Mouse (Mus musculus): ENCODE data around the gene Crhr1. TPM values are rescaled to one million over a fixed set of nuclear protein-coding genes. Genes with fewer than 3 reads are reported as not detected.
"Not testable (repeated sequence)": the region's sequence is repeated elsewhere in the genome, so short reads cannot be mapped to it uniquely, and the experiment has no call there.

The Crhr1 gene
- polyA plus RNA-seq, 1 experiment, result 0.24 TPM

DNA sequence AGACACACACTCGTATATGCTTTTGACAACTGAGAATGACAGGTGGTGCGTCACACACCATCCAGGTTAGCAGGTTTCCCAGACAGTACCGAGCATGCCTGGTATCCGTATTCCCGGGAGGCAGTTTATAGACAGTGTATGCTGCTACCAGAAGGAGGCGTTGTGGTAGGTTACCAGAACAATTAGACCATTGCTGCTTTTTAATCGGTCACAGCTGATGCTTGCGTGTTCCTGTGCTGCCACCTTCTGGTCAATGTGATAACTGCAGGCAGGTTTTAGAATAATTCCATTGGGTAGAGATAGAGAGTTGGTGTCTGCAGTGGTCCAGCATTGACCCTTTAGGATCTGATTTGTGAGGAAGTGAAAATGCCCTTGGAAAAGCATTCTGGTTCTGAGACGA, 63.1 kb downstream of the Crhr1 start:
- no peaks in the 10 kb centered on the region for H3K4me1 ChIP-seq (replicated peaks; ENCODE audit: control insufficient read depth, insufficient read depth, low read length)
- no peak overlapping the region for H3K27ac ChIP-seq (ENCODE audit: control insufficient read depth, insufficient read depth, low read length)
- H3K4me3 ChIP-seq (ENCODE audit: control insufficient read depth, insufficient read depth, low read length), result no peak overlapping the region
- H3K36me3 ChIP-seq (ENCODE audit: control insufficient read depth, insufficient read depth, low read length), result no peaks in the 10 kb centered on the region
- H3K27me3 ChIP-seq (ENCODE audit: control insufficient read depth, insufficient read depth, low read length), result no peaks in the 10 kb centered on the region
- peak; percentile 66 for DNase-seq
- TF ChIP-seq POLR2A (IDR thresholded peaks at IDR 0.05; ENCODE audit: control insufficient read depth, extremely low read depth, insufficient read depth, low read length, poor library complexity) (no peak), CTCF (IDR thresholded peaks at IDR 0.05; ENCODE audit: borderline replicate concordance, control insufficient read depth, extremely low read depth, insufficient read depth, low read length, poor library complexity) (no peak)
- 16% methylated on average over 9 of the region's 9 CpGs for WGBS

DNA sequence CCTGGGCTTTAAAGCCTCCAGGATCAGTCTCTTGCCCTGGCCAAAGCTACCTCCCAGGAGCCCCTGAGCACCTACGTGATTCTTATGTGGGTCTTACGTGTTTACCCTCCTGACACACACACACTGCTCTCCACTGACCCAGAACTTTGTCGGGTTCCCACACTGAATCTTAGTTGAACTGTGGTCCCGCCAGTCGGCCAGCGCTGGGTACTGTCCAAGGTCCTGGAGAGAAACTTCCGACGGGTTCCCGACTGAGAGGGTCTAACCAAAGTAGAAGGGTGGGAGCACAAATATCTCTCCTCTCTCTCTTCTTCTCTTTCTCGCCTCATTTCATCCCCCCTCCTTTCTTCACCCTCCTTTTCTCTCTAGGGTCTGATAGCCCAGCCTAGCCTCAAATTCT, 65.2 kb downstream of the Crhr1 start:
- H3K27me3 ChIP-seq (ENCODE audit: control insufficient read depth, insufficient read depth, low read length), result no peaks in the 10 kb centered on the region
- no peak overlapping the region for H3K4me3 ChIP-seq (ENCODE audit: control insufficient read depth, insufficient read depth, low read length)
- no peaks in the 10 kb centered on the region for H3K4me1 ChIP-seq (replicated peaks; ENCODE audit: control insufficient read depth, insufficient read depth, low read length)
- TF ChIP-seq POLR2A (IDR thresholded peaks at IDR 0.05; ENCODE audit: control insufficient read depth, extremely low read depth, insufficient read depth, low read length, poor library complexity), result no peak
- no peak for TF ChIP-seq CTCF (IDR thresholded peaks at IDR 0.05; ENCODE audit: borderline replicate concordance, control insufficient read depth, extremely low read depth, insufficient read depth, low read length, poor library complexity)
- DNase-seq, result no peak
- no peaks in the 10 kb centered on the region for H3K36me3 ChIP-seq (ENCODE audit: control insufficient read depth, insufficient read depth, low read length)
- 9% methylated on average over 10 of the region's 10 CpGs for WGBS
- H3K27ac ChIP-seq (ENCODE audit: control insufficient read depth, insufficient read depth, low read length), result no peak overlapping the region

DNA sequence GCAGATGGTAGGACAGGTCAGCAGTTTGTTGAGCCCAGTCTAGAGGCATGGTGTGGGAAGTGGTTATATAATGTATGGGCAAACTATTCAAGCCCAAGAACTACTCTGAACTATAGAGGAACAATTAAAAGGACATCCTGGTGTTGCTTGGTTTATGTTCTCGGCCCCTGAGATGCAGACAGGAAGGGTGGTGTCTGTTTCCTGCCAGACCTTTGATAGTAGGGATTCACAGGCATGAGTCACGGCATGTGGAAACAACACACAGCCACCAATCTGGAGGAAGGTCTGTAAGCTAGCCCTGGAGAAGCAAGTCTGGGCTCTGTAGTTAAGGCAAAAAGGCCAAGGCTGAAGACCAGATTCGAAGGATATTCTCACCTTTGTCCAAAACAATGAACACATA, 70.6 kb downstream of the Crhr1 start:
- no peaks in the 10 kb centered on the region for H3K27me3 ChIP-seq (ENCODE audit: control insufficient read depth, insufficient read depth, low read length)
- 52% methylated on average over 3 of the region's 3 CpGs for WGBS
- no peak for TF ChIP-seq CTCF (IDR thresholded peaks at IDR 0.05; ENCODE audit: borderline replicate concordance, control insufficient read depth, extremely low read depth, insufficient read depth, low read length, poor library complexity)
- no peak for TF ChIP-seq POLR2A (IDR thresholded peaks at IDR 0.05; ENCODE audit: control insufficient read depth, extremely low read depth, insufficient read depth, low read length, poor library complexity)
- H3K36me3 ChIP-seq (ENCODE audit: control insufficient read depth, insufficient read depth, low read length), result no peaks in the 10 kb centered on the region
- H3K4me1 ChIP-seq (replicated peaks; ENCODE audit: control insufficient read depth, insufficient read depth, low read length), result no peaks in the 10 kb centered on the region
- no peak overlapping the region for H3K27ac ChIP-seq (ENCODE audit: control insufficient read depth, insufficient read depth, low read length)
- no peak for DNase-seq
- no peak overlapping the region for H3K4me3 ChIP-seq (ENCODE audit: control insufficient read depth, insufficient read depth, low read length)

DNA sequence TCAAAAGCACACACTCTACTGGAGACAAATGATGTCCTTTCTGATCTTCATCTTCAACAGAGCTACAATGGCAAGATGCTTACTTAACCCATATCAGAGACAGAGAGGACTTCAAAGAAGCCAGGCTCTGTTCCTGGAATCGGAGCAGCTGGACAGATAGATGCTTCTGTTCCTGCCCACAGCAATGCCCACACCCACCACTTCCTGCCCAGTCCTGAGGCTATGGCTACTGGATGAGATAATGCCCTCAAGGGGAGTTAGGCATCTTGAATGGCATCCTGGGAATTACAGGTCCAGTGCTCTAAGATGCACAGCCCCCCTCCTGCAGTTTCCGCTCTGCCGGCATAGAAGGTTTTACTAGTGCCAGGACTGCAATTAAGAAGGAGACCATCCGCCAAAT, 73.9 kb downstream of the Crhr1 start:
- WGBS, result 67% methylated on average over 4 of the region's 4 CpGs
- Histone ChIP-seq H3K27me3 (ENCODE audit: control insufficient read depth, insufficient read depth, low read length) (no peaks in the 10 kb centered on the region), H3K4me3 (ENCODE audit: control insufficient read depth, insufficient read depth, low read length) (no peak overlapping the region), H3K36me3 (ENCODE audit: control insufficient read depth, insufficient read depth, low read length) (no peaks in the 10 kb centered on the region), H3K4me1 (replicated peaks; ENCODE audit: control insufficient read depth, insufficient read depth, low read length) (no peaks in the 10 kb centered on the region), H3K27ac (ENCODE audit: control insufficient read depth, insufficient read depth, low read length) (no peak overlapping the region)
- no peak for DNase-seq
- TF ChIP-seq CTCF (IDR thresholded peaks at IDR 0.05; ENCODE audit: borderline replicate concordance, control insufficient read depth, extremely low read depth, insufficient read depth, low read length, poor library complexity) (no peak), POLR2A (IDR thresholded peaks at IDR 0.05; ENCODE audit: control insufficient read depth, extremely low read depth, insufficient read depth, low read length, poor library complexity) (no peak)

DNA sequence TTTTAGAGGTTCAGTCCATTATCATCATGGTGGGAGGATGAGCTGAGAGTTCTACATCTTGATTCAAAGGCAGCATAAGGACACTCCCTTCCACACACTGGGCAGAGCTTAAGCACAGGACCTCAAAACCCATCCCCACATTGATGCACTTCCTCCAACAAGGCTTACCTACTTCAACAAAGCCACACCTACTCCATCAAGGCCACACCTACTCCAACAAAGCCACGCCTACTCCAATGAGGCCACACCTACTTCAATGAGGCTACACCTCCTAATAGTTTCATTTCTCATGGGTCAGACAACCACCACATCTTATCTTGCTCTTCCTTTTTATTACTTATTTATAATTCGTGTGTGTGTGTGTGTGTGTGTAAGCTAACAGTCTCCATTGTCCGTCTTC, 76.4 kb downstream of the Crhr1 start:
- no peaks in the 10 kb centered on the region for H3K27me3 ChIP-seq (ENCODE audit: control insufficient read depth, insufficient read depth, low read length)
- DNase-seq, result no peak
- H3K36me3 ChIP-seq (ENCODE audit: control insufficient read depth, insufficient read depth, low read length), result no peaks in the 10 kb centered on the region
- no peak overlapping the region for H3K27ac ChIP-seq (ENCODE audit: control insufficient read depth, insufficient read depth, low read length)
- H3K4me1 ChIP-seq (replicated peaks; ENCODE audit: control insufficient read depth, insufficient read depth, low read length), result no peaks in the 10 kb centered on the region
- H3K4me3 ChIP-seq (ENCODE audit: control insufficient read depth, insufficient read depth, low read length), result no peak overlapping the region
- 73% methylated on average over 3 of the region's 3 CpGs for WGBS
- no peak for TF ChIP-seq POLR2A (IDR thresholded peaks at IDR 0.05; ENCODE audit: control insufficient read depth, extremely low read depth, insufficient read depth, low read length, poor library complexity)
- TF ChIP-seq CTCF (IDR thresholded peaks at IDR 0.05; ENCODE audit: borderline replicate concordance, control insufficient read depth, extremely low read depth, insufficient read depth, low read length, poor library complexity), result no peak

DNA sequence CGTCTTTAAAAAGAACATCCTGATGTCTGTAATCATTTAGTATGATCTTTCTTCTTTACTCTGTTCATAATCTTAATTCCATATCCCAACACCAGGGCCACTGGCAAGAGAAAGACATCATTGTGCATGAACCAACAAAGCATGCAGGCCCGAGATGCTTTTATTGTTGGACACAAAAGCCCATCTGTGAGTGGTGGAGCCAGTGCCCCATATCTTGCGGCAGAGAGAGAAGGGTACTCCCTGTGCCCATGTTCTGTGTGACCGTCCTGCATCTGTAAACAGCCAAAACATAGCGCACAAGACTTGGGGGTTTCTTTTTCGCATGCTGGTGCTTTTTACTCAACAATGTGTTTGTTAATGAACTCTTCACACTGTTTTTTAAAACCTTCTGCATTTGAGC, 78.6 kb downstream of the Crhr1 start:
- Histone ChIP-seq H3K4me1 (replicated peaks; ENCODE audit: control insufficient read depth, insufficient read depth, low read length) (no peaks in the 10 kb centered on the region), H3K36me3 (ENCODE audit: control insufficient read depth, insufficient read depth, low read length) (no peaks in the 10 kb centered on the region), H3K27me3 (ENCODE audit: control insufficient read depth, insufficient read depth, low read length) (no peaks in the 10 kb centered on the region), H3K27ac (ENCODE audit: control insufficient read depth, insufficient read depth, low read length) (no peak overlapping the region), H3K4me3 (ENCODE audit: control insufficient read depth, insufficient read depth, low read length) (no peak overlapping the region)
- 93% methylated on average over 6 of the region's 6 CpGs for WGBS
- no peak for DNase-seq
- TF ChIP-seq CTCF (IDR thresholded peaks at IDR 0.05; ENCODE audit: borderline replicate concordance, control insufficient read depth, extremely low read depth, insufficient read depth, low read length, poor library complexity) (no peak), POLR2A (IDR thresholded peaks at IDR 0.05; ENCODE audit: control insufficient read depth, extremely low read depth, insufficient read depth, low read length, poor library complexity) (no peak)

DNA sequence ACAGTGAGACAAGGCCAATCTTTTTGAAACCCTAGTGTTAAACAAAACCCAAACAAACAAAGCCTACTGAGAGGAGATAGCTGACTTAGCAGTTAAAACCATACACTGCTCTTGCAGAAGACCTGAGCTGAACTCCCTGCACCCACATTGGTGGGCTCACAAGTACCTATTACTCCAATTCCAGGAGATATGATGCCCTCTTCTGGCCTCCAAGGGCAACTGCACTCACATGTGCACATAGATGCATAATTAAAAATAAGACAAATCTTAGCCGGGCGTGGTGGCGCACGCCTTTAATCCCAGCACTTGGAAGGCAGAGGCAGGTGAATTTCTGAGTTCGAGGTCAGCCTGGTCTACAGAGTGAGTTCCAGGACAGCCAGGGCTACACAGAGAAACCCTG, 81.5 kb downstream of the Crhr1 start:
- 98% methylated on average over 5 of the region's 5 CpGs for WGBS
- not testable (repeated sequence) for H3K27ac ChIP-seq (ENCODE audit: control insufficient read depth, insufficient read depth, low read length); DNase-seq; H3K4me3 ChIP-seq (ENCODE audit: control insufficient read depth, insufficient read depth, low read length); H3K36me3 ChIP-seq (ENCODE audit: control insufficient read depth, insufficient read depth, low read length); H3K27me3 ChIP-seq (ENCODE audit: control insufficient read depth, insufficient read depth, low read length); H3K4me1 ChIP-seq (replicated peaks; ENCODE audit: control insufficient read depth, insufficient read depth, low read length)
